Mouse (Mus musculus): Measurements from ENCODE around the gene Utp20.

- TF ChIP-seq CTCF (IDR thresholded peaks at IDR 0.05; ENCODE audit: low read depth) (no peak), EP300 (IDR thresholded peaks at IDR 0.05; ENCODE audit: low read depth) (no peak)
Observed at GRCm38 (mm10) chr10:88817335-88817734, 9.3 kb downstream of the Utp20 start.

All from heart, postnatal 0 days (tissue).